Mouse (Mus musculus) cerebellum, postnatal 25 days (tissue): ENCODE measurements around the gene Nphp3.

Source experiments
- DNase-seq, 2 experiments: peaks; one replicate each; pipeline ENCODE4 v3.0.0; 2021; ENCODE audit warnings: mixed read lengths in 2 of 2

Gene Nphp3

GRCm38 (mm10) chr9:104064571-104064970, 62.2 kb downstream of the Nphp3 start:
- DNase-seq = no peak

DNA sequence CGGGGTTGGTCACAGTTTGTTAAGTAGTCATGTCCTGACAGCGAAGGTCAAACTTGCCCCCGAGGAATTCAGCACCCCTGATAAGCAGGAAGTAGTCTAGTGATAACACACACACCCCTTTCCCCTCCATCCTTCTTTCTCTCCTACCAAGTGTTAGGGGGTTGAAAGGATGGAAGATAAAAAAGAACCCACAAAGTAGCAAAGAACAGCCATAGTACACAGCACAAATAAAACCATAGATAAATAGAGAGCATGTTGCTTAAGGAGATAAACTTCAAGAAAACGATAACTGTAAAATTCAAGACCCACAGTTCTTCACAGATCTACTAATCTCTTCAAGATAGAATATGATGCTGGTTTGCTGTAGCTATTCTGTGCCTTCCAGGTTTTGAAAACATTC, 67.9 kb downstream of the Nphp3 start:
- DNase-seq = no peak

GRCm38 (mm10) chr9:104070863-104071604, 68.7 kb downstream of the Nphp3 start:
- no peak for DNase-seq

DNA sequence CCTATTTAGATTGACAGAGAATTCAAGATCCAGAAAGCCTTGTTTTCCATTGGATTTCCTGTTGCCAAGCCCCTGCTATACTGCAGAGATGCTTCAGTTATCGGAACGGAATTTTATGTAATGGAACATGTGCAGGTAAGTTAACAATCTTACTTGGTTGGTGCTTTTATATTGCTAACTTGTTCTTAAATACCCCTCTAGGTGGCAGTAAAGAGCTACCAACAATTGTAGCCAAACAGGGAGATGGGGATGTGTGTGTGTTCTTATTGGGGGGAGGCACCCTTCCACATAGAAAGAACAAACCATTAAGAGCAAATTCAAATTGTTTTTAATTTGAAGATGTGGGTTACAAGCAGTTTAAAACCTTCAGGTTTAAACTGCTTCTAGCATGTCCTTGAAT, 73.5 kb downstream of the Nphp3 start:
- no peak for DNase-seq

- DNase-seq = no peak
These were observed 76.4 kb downstream of the Nphp3 start for GRCm38 (mm10) chr9:104078780-104079179.

GRCm38 (mm10) chr9:104079379-104079778, 77.0 kb downstream of the Nphp3 start:
- peak; percentile 19 to 52 for DNase-seq

GRCm38 (mm10) chr9:104080038-104080437, 77.7 kb downstream of the Nphp3 start:
- no peak for DNase-seq

DNA sequence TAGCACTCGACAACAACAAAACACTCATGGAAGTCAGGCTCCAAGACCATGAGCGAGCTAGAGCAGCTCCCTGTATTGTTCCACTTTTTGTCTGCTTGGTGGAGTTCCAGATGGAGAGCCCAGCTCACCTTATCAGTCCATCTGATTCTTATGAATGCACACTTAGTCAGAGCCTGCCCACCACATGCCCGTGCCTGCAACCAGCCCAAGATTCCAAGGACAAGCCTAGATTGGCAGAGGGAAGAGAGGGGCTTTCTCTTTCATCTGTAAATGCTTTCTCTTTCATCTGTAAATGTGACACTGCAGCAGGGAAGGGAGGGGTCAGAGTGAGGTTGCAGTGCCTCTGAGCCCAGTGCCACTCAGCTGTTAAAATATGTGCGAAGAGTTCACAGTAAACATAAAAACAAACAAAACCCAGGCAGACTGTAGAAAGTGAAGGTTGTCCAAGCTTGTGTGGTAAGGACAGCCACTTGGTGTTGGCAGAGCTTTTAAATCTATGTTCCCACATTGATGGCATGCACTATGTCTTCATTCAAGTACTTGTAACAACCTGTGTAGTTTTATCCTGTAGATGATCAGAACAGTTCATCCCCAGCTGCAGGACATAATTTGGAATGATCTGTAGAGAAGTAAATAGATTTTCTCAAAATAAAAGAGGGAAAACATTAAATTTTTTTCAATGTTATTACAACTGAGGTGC, 83.5 kb downstream of the Nphp3 start:
- DNase-seq = no peak

DNA sequence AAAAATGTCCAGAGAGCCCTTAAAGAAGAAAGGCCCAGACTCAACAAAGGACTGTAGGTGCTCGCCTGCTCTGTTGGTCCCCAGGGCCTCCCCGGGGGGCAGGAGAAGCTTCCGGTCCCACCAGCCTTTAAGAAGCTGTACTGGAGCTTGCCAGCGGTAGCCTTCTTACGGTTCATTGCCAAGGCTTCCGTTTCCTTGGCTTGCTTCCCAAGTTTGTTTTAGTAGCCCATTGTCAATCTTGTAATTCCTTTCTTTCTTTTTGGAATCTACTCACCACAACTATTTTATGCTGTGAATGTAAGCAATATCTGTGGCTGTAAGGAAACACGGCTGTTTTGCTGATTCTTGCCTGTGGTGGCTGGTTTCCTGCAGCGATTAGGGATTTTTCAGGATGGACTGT, 86.2 kb downstream of the Nphp3 start:
- DNase-seq = peak in 1 of 2 experiments; percentile 13

GRCm38 (mm10) chr9:104092945-104093344, 90.6 kb downstream of the Nphp3 start:
- DNase-seq = no peak
